Mouse (Mus musculus) frontal cortex, postnatal 10 days (tissue): ENCODE data around the gene Zfp157.
"Not testable (repeated sequence)": the region's sequence is repeated elsewhere in the genome, so short reads cannot be mapped to it uniquely, and the experiment has no call there.

Source experiments
- DNase-seq, 2 experiments: peaks; one replicate each; pipeline ENCODE4 v3.0.0; 2022; ENCODE audit warnings: low spot score in 2 of 2, mixed read lengths in 1 of 2

The Zfp157 gene

GRCm38 (mm10) chr5:138441286-138442194 lies at the start of gene Zfp157:
TSS of gene Zfp157 (plus strand) at chr5:138441468.
- DNase-seq: peak; percentile 92 to 93

GRCm38 (mm10) chr5:138397795-138398337 lies 43.4 kb upstream of the Zfp157 start:
- no peak for DNase-seq

GRCm38 (mm10) chr5:138400431-138400830 lies 40.8 kb upstream of the Zfp157 start:
- DNase-seq: not testable (repeated sequence)

GRCm38 (mm10) chr5:138458371-138458770 lies 17.1 kb downstream of the Zfp157 start:
- no peak for DNase-seq

DNA sequence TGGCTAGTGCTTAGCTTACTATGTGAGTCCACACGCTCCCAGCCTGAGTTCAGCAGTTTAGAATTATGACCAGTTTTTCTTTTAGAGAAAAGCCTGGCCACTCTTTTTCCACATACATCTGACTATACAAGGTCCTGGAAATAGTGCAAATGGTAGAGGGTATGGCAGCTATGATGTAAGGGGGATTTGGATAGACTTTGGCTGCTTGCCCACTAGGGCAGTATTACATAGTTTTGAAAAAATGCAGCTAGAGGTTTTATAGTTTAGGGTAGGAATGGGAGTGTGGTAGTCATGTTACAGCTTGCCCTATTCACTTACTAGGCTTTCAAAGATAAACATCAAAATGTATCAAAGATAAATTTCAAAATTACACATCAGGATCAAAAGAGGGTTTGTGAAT lies 17.8 kb downstream of the Zfp157 start:
- DNase-seq: no peak

DNA sequence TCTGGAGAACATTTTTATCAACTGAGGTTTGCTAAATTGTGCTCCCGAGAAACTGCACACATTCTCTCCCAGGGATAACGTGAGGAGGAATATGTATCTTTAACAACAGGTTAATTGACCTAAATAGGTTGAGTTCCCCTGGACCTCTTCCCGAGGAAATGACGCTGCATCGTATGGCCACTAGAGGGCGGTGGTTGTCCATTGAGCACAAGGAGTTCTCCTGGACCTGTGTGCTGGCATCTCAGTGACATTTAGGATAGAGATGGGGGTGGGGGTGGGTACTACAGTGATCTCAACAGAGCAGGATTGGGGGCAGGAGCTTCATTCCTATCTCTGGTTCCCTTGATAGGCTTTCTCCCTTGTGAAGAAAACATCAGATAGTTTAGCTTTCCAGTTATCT lies 32.3 kb downstream of the Zfp157 start:
- peak in 1 of 2 experiments; percentile 11 for DNase-seq

DNA sequence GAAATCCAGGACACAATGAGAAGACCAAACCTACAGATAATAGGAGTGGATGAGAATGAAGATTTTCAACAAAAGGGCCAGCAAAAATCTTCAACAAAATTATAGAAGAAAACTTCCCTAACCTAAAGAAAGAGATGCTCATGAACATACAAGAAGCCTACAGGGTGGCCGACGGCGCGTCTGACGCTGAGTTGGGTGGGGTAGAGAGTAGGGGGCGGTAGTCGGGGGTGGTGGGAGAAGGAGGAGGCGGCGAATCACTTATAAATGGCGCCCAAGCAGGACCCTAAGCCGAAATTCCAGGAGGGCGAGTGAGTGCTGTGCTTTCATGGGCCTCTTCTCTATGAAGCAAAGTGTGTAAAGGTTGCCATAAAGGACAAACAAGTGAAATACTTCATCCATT lies 63.3 kb downstream of the Zfp157 start:
- DNase-seq: not testable (repeated sequence)
